Mouse (Mus musculus): Measurements from ENCODE around the gene Msl1.

The Msl1 gene

DNA sequence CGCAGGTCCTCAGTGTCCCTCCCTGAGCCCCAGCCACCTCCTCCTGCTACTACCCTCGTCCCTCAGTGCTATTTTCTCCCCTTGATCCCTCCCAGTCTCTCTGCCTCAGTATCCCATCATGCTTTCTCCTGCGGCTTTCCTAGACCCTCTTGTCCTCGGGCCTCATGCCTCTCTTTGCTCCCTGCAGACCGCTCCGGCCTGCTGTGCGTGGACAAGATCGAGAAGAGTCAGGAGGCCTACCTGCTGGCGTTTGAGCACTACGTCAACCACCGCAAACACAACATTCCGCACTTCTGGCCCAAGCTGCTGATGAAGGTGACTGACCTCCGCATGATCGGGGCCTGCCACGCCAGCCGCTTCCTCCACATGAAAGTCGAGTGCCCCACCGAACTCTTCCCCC lies 31.2 kb upstream of the Msl1 start:
- 81% methylated on average over 18 of the region's 18 CpGs for WGBS

DNA sequence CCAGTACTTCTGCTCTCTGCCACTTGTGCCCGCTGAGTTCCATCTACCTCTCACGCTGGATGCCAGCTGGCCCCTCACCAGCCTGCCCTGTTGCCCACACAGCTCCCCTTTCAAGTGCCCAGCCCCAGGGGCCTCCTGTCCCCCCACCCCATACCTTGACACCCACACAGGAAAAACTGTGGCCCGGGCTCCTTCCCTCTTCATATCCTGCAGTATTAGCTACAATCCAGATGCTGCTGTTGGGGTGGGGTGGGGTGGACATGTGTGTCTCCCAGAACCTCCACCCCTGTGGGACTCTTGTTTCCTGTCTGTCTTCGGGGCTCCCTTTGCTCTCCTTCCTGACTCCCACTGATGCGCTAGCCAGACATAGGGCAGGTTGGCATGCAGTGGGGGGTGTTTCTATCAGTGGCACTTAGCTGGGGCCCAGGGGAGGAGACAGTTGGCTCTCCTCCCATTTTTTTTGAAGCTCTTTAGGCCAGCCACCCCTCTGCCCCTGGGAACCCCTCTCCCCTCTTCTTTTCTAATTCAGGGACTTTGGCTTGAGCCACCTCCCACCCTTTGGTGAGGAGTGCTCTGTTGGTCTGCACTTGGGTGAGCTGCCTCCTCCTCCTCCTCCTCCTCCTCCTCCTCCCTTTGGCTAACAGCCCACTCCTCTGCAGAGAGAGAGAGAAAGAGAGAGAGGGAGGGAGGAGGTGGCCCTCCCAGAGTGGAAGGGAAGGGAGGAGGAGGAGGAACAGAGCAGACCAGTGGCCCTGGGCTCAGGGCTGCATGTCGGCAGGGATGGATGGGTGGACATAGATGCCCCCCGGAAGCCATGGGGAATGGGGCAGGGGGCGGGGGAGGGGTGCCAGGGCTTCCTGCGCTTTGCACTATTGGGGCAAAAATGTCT lies 29.7 kb upstream of the Msl1 start:
- 23% methylated on average over 9 of the region's 9 CpGs for WGBS

DNA sequence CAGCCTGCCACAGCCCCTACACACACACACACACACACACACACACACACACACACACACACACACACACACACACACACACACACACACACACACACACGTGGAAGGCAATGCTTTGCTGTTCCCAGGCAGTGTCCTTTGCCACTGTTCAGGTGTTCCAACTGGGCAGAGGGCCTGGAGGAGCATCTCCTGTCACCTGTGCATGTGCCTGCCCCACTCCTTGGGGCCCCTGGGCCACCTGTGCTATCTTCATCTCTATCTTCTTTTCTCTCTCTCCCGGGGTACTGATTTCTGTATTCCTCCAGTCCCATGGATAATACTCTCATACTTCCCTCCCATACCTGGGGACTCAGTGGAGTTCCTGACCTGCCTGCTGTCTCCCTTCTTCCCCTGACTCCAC lies 29.0 kb upstream of the Msl1 start:
- 14% methylated on average over 2 of the region's 2 CpGs for whole genome bisulfite sequencing

DNA sequence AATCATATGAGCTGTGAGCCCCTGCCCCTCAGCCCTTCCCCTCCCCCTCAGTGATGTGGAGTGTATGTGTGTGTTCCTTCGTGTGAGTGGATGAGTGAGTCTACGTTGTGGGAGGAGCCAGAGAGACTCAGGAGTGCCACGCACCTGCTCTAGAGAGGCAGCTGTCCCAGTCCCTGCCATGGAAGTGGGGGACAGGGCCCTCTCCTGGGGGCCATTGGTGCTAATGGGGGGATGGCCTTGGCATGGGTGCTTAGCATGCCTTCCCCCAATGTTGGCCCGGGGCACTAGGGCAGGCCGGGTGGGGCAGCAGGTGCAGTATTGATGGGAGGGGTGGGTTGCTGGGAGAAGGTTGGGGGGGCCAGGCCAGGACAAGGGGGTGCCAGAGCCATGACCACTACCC lies 28.5 kb upstream of the Msl1 start:
- WGBS, result 32% methylated on average over 5 of the region's 5 CpGs

DNA sequence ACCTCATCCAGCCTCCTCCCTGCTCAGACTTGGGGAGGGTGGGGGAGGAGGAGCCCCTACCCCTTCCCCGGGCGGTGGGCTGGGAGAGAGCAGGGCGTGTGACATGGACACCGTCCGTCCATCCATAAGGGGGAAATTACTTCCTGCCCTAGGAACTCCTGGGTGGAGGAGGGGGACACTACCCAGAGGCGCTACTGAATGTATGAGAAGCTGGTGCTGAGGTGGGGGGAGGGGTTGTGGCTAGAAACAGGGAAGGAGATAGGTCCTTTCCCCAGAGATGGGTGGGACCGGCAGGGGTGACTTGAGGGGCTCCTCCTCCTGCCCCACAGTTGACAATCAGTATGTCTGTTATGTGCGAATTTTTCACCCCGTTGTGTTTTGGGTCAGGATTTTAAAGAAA lies 28.0 kb upstream of the Msl1 start:
- 19% methylated on average over 9 of the region's 9 CpGs for WGBS

DNA sequence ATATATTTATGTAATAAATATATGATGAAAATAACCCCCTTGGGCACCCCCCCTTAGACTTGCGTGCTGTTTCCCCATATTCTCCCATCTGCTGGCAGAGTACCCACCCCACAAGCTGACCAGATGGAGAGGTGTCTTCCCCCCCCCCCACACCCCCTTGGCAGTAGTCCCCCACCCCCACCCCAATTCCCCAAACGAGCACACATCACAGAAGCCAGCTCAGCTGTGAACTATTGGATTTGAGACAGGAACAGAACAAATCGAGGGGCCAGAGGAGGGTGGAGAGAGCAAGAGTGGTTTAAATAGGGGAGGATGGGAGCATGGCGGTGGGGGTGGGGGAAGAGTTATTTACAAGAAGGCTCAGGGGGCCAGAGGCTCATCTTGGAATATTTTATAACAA lies 27.6 kb upstream of the Msl1 start:
- WGBS, result 16% methylated on average over 4 of the region's 4 CpGs

DNA sequence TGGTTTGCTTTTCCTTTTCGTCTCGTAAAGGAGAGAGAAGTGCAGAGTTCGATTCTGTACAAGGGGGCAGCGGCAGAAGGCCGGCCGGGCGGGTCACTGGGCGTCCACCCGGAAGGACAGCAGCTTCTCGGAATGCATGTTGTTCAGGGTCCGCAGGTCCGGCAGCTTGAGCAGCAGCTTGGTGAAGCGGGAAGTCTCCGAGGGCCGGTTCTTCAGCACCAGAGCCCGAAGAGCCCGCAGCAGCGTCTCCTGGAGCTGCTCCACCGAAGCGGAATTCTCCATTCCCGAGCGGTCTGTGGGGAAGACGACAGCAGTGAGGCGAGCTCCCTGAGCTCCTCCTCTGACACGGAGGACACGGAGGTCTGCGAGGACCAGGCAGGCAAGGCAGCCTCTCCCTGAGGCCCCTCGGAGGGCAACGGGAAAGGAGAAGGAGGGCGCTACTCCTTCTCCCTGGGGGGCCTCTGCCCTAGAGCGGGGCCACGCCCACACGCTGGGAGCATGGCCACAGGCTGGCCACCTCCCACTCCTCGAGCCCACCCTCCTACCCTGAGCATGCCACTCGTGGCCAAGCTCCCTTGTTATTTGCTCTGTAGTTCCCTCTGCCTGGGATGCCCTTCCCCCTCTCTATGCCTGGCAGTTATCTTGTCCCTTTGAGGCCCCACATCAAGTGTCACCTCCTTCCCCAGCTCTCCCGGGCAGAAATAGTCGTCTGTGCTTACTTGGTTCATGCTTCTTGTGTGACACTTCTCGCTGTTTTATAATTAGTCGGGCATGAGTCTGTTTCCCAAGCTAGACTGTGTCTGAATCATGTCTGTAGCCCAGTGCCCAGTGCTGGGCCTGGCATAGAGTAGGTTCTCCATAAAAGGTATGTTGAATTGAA lies 26.9 kb upstream of the Msl1 start:
- whole genome bisulfite sequencing, result 22% methylated on average over 38 of the region's 39 CpGs

DNA sequence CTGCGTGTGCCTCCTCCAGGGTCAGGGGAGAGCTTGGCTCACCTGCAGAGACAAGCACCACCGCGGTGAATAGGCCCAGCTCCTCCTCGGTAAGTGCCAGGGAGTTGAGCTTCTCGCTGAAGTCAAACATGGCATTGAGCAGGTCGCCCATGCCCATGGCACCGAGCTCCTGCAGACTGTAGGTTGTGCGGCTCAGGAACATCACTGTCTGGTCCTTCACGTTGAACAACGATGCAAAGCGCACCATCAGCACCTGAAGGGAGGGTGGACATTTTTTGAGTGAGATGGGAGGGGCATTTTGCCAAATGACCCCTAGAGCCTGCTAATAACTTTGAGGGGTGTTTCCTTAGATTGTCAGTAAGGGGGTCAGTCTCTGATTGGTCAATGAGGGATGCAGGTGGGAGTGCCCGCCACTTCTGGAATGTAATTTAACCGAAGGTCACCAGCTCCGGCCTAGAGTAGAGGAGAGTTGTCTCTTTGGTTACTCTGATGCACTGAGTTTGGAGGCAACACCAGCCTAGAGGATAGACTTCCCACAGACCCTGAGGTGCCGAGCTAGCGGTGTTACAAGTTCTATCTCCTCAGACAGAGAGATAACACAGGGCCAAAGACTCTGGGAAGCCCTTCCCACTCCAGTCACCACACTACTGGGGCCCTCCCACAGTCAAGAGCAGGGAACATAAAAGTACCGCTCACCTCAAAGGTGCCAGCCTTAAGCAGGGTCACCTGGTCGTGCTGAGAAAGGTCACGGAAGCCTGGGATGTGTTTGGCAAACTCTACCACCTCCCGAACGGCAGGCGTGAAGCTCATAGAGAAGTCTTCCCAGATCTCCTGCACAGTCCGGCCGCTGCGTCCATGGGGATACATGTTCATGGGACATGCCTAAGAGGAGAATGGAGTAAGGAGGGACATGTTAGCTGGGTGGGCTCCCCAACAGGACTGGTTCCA lies 26.0 kb upstream of the Msl1 start:
- 56% methylated on average over 25 of the region's 25 CpGs for WGBS

DNA sequence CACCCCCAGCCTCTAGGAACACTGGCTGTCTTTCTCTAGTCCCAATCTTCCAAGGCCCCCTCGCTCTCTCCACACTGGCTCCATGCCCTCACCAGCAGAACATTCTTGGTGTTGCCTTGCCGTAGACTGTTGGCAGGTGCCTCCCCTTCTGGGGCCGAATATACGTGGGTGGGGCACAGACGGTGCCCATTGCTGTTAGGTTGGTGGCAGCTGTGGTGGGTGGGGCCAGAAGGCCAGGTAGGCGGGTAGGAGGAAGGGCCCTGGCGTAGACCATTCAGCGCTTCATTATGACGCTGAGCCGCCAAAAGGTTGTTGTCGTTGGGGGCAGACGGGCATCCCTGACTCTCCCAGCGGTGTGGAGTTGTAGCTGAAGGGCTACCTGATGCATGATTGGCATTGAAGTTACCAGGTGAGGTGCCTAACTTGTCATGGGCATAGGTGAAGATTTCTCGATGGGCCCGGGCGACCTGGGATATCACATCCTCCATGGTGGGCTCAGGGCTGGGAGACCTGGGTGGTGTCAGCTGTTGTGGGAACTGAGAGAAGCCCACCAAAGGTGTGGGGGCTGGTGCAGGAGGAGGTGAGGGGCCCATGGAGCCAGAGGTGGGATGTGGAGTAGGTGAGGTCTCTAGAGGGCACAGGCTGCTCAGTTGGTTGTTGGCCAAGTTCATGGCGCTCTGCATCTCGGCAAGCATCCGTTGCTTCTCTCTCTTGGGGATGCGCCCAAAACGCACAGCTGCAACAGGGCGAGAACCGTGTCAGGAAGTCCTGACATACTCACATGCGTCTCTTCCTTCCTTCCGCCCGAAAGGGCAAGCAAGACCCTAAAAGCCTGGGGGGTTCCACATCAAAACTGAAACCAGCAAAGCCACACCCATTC lies 25.0 kb upstream of the Msl1 start:
- WGBS, result 44% methylated on average over 26 of the region's 26 CpGs

DNA sequence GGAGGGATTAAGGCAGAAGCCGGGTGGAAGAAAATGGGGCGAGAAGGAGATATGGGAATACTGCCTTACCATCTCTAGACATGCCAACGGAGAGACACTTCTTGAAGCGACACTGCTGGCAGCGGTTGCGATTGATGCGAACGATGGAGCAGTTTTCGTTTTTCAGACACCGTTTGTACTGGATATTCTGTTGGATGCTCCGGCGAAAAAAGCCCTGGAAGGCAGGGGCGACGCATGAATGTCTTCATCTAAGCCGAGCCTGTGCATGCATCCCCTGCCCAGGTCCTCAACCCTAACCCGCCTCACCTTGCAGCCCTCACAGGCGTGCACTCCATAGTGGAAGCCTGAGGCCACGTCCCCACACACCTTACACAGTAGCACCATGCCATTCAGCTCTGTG lies 24.2 kb upstream of the Msl1 start:
- 35% methylated on average over 18 of the region's 18 CpGs for WGBS

DNA sequence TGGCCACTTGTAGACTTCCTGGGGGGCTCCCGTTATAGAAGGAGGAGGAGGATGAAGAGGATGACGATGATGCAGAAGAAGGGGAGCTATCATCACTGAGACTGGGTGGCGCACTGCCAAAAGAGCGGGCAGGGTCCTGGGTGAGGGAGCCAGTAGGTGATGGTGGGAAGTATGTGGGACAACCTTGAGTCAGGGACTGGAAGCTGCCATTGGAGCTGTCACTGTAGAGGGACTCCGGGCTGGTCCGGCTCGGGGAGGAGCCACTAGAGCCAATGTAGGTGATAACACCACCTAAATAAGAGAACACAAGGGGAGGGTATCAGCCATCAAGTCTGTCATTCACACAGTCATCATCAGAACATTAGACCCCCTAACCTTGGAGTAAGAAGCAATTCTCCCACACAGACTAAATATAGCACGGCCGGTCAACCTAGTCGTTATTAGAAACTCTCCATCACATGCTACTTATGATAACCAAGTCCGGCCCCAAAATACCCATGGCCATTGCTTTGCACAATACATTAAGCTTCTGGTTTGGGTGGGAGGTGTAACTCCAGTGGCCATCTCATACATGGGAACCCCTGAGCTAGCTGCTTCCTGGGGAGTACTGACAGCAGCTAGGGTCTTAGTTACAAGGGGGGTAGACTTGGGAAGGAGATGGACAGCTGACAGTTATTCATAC lies 23.3 kb upstream of the Msl1 start:
- 36% methylated on average over 11 of the region's 11 CpGs for WGBS

DNA sequence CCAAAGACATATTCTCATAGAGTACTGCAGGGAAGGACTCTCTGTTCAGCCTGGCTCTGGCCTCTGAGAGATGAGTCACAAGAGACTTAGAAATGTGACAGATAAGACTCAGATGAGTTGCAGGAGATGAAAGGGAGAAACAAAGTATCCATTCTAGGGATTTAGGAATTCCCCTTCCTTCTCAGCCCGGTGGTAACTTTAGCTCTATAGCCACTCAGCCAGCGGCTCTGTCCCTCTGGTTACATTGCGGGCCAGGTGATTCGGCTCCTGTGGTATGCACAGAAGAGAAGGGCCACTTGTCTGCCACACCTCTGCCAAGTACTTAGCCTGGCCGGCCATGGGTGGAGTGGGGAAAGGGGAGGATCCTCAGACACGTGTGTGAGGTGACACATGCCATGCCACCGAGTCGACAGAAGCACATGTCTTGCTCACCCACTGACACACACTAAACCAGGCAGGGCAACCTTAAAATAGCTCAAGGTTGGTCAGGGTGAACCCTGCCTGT lies 22.6 kb upstream of the Msl1 start:
- WGBS, result 9% methylated on average over 8 of the region's 8 CpGs

DNA sequence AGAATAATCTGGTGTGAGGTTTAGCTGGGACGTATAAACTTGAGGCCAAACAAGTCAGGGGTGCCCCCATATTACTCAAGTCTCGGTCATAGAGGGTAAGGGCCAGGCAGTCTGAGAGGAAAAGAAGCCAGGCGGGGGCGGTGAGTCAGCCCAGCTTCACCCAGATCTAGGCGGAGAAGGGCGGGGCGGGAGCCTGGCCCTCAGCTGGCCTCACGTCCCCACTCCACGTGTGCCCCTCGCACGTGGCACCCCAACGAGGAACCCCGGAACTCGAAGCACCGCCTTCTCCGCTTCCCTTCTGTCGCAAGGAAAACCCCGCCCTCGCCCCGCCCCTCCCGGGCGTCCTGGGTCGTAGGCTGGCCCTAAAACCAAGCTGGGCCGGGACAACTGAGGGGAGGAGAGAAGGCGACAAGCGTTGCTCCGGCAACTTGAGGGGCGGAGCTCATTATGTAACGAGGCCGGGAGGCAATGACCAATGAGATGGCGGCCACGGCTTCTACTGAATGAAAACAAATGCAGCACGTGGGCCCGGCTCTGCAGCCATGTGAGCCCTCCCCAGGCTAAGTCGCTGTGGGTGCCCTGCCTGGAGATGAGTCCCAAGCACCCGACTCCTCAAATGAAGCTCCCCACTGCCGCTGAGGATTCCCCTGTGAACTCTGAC lies 21.6 kb upstream of the Msl1 start:
- WGBS, result under 1% methylated on average over 37 of the region's 37 CpGs

DNA sequence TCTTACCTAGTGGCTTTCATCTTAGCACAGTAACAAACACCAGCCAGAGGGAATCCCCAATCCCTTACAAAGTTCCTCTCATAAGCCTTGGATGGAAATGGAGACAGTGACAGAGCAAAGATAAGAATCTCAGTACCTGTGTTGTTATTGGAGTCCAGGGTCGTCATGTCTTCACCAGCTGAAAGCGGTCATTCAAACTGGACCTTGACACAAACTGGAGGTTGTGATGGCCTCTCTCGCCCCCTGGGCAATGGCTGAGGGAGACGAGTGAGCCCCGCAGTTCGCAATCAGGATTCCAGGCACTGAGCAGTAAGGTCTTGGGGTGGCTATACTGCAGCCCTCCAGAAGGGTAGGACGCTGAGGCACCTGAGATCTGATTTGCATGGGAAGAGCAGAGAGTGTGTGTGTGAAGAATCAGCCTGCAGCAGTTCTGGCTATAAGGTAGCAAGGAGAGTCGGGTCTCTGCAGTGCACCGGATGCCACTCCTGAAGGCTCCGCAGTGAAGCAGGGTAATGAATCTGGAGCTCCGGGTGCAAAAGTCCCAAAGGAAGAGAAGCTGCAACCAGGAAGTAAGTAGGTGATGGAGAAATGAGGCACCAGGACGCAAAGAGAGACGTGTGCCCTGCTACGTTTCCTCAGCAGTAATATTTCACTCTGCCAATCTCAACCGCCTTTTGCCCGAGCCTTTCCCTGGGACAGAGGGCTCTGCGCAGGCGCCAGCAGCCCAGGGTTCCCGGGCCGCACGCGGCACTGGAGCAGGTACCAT lies 20.6 kb upstream of the Msl1 start, which contains the start of gene Nr1d1:
TSS of gene Nr1d1 (minus strand) at position 752 of the 766 bp plus-strand sequence.
- under 1% methylated on average over 22 of the region's 22 CpGs for WGBS

DNA sequence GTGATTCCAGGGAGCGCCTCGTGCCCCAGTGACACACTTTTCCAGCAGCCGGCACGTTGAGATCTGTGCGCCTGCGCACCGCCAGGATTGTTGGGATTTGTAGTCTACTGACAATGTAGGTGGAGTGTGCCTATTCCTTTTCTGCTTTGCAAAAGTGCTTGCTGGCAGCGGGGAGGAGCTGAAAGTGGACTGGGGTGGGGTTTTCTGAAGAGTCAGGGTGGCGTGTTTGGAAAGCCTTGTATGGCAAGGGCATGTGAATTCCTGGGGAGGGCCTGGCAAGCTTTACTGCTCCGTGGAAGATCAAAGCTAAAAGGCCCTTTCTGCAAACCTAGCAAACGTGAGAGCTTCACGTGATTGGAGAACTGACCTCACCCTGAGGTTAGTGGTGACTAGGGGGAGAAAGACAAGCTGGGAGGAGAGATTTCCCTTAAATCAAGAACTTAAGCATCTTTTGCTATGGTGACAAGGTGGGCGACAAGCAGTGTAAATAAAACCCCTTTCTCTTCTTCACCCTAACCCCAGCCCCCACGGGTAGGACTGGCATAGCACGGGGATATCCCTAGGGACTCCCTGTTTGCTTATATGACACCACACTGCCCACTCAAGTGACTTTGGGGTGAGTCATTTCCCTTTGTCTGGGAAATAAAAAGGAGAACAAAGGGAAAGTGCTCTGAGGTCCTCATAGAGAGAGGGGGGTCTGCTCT lies 19.8 kb upstream of the Msl1 start:
- 3% methylated on average over 15 of the region's 15 CpGs for WGBS

DNA sequence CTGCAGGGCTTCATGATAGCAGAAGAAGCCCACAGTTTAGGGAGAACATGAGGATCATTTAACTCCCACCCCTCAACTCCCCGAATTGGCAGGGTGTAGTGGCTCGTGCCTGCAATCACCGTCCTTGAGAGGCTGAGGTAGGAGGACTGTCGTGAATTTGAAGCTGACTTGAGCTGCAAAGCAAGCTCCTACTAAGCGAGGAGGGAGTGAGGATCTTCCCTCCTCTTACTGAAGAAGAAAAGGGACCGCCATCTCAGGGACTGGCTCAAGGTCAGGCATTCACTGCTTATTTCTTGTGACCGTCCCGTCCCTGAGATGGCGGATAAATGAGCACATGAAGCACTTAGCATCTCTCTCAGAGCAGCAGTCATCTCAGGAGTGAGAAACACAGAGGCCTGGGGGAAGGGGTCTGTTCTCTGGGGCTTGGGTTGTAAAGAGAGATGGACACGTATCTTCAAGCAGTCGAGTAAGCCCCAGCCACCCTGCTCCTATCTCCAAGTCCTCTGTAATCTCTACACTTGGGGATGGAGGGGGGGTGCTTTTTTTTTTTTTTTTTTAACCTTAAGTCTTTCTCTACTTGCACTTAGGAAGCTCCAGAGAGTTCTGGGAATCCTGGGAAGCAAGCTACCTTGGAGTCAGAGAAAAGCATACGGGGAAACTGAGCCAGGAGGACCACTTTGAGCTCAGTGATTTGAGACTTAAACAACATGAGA lies 19.1 kb upstream of the Msl1 start:
- WGBS, result 41% methylated on average over 12 of the region's 12 CpGs

Measured in cerebral cortex, adult 2 months (tissue).